Mouse (Mus musculus): ENCODE results near the gene Rab14. TPM values are rescaled to one million over a fixed set of nuclear protein-coding genes. Genes with fewer than 3 reads are reported as not detected.

Rab14 gene
- 100 to 1,000 TPM; 146 to 164 TPM for total RNA-seq (2023)

GRCm38 (mm10) chr2:35200898-35201668 lies at the start of gene Rab14:
Rab14 (minus strand) TSS chr2:35201120.

Other genes with a start within 250 kb of the Rab14 start
- 1 to 10 TPM; 5.0 to 6.4 TPM for gene Traf1, start 239.3 kb downstream of the Rab14 start, total RNA-seq (2023)
- 1 to 10 TPM in 1 of 2 experiments, under 1 TPM in 1; 0.99 to 1.3 TPM for gene Hc, start 139.7 kb downstream of the Rab14 start, total RNA-seq (2023)
- under 1 TPM; 0.29 to 0.51 TPM for gene AI182371, start 99.6 kb downstream of the Rab14 start, total RNA-seq (2023)
- gene Cntrl, start 91.6 kb downstream of the Rab14 start, total RNA-seq (2023), result 10 to 100 TPM; 77.7 to 77.9 TPM
- gene Gsn, start 55.3 kb upstream of the Rab14 start, total RNA-seq (2023), result 100 to 1,000 TPM; 197 to 230 TPM
- 100 to 1,000 TPM in 1 of 2 experiments, 10 to 100 TPM in 1; 88.2 to 101 TPM for gene Stom, start 135.9 kb upstream of the Rab14 start, total RNA-seq (2023)
- not detected for gene 4930568D16Rik, start 166.6 kb upstream of the Rab14 start, total RNA-seq (2023)
- not detected for gene 4930402F06Rik, start 196.1 kb upstream of the Rab14 start, total RNA-seq (2023)